Mouse (Mus musculus) c-Kit-negative CD71-positive TER-119-positive erythroid progenitor cells, embryonic 14.5 days (primary cell): ENCODE measurements around the gene Gm11084.
A peak's percentile ranks its signal among the peaks of the same experiment; 100 is the strongest.
"Not testable (repeated sequence)": the region's sequence is repeated elsewhere in the genome, so short reads cannot be mapped to it uniquely, and the experiment has no call there.

Experiments used
- DNase-seq: peaks from one replicate; pipeline ENCODE4 v3.0.0-alpha.2; 2013; ENCODE audit warnings: low read depth, low spot score

Gene Gm11084

GRCm38 (mm10) chr2:72995346-72996097 lies 9.0 kb upstream of the Gm11084 start:
- DNase-seq, result no peak

DNA sequence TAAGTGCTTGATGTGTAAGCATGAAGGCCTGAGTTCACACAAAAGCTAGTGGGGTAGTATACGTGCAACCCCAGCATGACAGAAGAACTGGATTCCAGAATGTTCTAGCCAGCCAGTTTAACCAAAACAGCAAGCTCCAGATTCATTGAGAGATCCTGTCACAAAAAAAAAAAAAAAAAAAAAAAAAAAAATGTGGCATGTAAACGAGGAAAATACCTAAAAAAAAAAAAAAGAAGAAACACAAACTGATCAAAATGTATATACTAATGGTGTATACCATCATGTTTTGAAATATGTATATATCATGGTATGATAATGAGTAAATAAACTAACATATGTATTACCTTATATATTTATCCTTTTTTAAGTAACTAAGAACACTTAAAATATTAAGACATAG lies 7.6 kb upstream of the Gm11084 start:
- no peak for DNase-seq

DNA sequence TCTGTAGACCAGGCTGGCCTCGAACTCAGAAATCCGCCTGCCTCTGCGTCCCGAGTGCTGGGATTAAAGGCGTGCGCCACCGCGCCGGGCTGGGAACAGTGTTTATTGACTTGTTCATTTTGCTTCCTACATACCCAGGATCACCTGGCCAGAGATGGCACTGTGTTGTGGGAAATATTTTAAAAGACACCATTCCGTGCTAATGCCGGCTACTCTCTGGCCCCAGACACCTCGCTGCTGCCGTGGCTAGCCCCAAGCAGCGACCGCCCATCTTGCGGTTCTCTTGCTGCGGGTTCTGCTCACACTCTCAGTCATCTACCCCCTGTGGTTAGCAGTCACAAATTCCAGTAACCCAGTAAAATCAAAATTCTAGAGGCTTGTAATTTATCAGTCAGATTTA lies 6.0 kb upstream of the Gm11084 start:
- DNase-seq, result no peak

DNA sequence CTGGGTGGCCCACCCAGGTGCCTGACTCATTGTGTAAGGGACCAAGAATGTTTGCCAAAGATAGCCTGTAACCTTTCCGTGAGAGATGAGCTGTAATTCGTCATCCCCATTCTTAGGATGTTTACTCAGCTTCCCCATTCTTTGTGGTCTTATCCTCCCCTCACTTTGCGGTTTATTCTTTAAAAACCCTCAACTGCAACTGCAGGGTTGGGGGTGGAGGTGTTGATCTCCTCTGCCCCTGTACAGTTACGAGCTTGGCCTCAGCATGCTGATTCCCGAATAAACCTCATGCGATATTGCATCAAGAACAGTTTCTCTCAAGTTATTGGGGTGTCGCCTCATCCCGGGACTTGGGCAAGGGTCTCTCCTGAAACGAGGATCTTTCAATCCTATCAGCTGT lies 2.4 kb upstream of the Gm11084 start:
- DNase-seq, result not testable (repeated sequence)

- no peak for DNase-seq
Measured at GRCm38 (mm10) chr2:72985516-72985915, 1.0 kb downstream of the Gm11084 start.

DNA sequence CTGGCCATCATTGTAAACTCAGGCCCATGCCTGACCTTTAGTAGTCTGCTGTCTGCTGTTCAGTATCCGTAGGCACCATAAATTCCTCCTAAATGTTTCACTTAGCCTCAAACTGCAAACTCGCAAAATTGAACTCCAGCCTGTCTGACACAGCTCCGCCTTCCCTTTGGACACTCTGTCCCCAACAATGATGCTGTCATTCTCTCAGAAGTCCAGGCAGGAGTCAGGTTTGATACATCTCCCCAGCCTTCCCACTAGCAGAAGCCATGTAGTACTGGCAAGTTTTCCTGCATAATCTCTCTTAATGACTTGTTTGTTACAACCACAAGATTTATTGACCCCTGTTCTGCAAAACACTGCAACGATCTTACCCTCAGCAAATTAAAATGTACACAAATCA lies 1.7 kb downstream of the Gm11084 start:
- DNase-seq, result no peak

GRCm38 (mm10) chr2:72983211-72983610 lies 3.3 kb downstream of the Gm11084 start:
- no peak for DNase-seq

- DNase-seq, result no peak
Measured at GRCm38 (mm10) chr2:72982110-72982785, 4.3 kb downstream of the Gm11084 start.

GRCm38 (mm10) chr2:72981441-72982109 lies 4.9 kb downstream of the Gm11084 start:
- DNase-seq, result no peak

DNA sequence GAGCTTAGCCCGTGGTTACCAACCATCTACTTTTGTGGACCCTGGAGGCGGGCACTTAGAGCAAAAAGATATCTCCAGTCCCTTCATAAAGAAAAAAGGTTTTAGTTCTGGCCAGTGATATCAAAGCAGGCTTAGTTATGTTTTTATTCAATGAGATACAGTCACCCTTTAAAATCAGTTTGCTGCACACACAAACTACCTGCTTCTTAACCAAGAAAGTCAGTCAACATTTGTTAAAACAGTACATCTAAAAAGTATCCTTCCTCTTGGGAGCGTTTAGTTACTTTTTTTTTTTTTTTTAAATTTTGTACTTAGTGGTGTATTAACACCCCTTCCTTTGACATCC lies 5.5 kb downstream of the Gm11084 start:
- DNase-seq, result no peak

DNA sequence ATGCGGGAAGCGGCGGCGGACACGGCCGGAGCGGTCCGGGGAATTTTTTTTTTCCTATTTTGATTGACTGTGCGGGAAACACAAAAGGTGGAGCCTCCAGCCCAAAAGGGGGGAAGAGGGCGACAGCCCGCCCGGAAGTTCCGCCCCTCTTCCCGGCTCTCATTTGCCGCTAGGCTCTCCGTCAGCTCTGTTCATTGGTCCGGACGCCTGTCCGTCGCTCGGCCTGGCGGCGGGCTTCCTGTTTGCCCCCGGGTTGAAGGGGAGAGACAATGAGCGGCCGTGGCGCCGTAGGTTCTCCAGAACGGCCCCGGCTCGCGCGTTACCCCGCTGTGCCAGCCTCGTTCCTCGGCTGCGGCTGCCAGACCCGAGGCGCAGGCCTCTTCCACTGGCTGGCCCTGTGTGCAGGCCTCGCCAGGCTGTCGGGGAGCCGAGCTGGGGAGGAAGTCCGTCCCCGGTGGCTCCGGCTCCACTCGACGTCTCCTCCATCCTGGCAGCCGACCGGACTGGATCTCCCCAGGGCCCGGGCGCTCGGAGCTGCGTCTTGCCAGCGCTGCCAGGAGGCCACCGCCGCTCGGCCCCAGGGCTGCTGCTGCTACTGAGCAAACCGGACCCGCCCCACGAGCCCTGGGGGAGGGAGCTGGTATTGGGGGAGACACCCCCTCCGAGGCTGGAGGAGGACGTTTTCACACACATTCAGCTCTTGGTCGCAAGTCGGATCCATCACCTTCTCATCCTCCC lies 6.0 kb downstream of the Gm11084 start, which contains the start of gene Sp3:
Gene Sp3 (minus strand): TSS at position 110 of the 738 bp plus-strand sequence.
- peak; percentile 93 for DNase-seq

DNA sequence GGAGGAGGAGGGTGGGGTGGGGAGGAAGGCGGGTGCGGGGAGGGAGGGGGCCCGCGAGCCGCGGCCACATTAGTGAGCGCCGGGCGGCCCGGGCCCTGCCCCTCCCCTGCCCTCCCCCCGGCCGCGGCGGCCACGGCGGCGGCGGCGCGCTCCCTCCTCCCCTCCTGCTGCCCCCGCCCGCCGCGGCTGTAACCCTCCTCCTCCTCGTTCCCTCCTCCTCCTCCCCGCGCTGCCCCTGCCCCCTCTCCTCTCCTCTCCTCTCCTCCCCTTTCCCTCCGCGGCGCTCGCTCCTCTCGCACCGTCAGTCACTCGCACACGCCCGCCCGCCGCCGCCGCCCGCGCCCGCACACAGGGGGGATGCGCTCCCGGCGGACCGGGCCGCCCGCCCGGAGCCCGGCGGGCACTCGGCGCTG lies 6.9 kb downstream of the Gm11084 start:
- DNase-seq, result peak; percentile 56

- peak; percentile 78 for DNase-seq
Measured at GRCm38 (mm10) chr2:72978901-72979658, 7.4 kb downstream of the Gm11084 start.

DNA sequence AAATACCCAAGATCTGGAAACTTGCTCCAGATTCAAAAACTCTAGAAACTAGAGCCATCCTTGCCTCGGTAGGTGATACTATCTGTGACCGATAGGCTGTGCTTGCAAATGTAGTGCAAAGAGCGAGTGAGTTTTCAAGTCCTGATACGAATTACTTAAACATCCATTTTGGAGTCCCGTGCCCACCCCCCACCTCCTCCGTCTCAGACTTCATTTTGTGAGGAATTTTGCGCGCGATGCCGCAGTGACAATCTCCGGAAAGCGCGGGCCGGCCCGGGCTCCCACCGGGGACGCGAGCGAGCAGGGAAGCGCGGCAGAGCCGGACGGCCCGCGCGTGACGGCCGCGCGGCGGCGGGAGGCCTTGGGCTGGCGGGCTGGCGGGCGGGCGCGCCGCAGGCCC lies 8.0 kb downstream of the Gm11084 start:
- DNase-seq, result peak; percentile 46

DNA sequence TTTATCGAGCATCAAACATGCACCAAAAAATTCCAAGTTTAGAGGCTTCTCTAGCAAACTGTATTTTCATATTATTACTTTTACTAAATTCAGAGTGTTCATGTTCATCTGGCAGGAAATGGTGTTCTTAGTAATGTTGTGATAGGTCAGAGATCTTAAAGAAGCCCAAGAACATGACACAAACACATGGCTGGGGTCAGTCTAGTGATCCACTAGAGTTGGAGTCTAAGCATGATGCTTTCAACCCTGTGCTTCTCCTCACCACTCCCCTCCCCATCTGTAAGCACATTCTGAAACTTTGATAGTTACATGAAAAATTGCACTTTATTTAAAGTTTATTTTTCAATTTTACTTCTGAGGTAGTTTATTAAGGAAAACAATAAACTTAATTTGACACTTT lies 9.2 kb downstream of the Gm11084 start:
- DNase-seq, result no peak

- no peak for DNase-seq
Measured at GRCm38 (mm10) chr2:72976036-72976435, 10.5 kb downstream of the Gm11084 start.

DNA sequence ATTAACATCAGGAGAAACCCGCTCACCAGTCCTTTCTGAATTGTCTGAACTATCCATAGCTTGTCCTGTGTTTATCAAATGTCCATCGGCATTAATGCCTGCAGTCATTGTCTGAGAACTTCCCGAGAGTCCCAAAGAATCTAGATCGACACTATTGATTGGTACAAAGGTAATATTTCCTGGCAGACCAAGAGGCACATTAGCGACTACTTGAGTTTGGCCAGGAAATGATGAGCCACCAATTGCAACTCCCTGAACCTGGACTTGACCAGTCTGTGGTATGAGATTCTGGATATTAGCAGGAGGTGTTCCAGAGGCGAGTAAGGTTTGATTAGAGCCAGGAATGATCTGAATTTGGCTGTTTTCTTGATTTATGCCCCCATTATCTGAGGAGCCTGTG lies 15.7 kb downstream of the Gm11084 start:
- no peak for DNase-seq

- no peak for DNase-seq
Measured at GRCm38 (mm10) chr2:72970302-72970701, 16.2 kb downstream of the Gm11084 start.

GRCm38 (mm10) chr2:72968536-72968935 lies 18.0 kb downstream of the Gm11084 start:
- no peak for DNase-seq

DNA sequence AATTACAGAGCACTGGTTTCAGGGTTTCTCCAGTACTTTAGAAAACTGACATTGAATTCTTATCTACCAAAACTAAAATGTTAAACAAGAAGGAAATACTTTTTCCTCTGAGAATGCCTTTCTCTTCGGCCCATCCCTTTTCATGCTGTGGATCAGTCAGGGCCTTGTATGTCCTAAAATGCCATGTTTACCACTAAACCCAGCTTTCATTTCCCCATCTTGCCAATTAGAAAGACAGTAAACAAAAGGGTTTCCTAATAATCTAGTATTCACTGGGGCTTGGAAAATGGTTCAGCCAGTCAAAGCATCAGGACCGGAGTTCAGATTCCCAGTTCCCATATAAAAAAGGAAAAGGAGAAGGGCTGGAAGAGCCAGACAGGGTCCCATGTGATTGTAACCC lies 21.1 kb downstream of the Gm11084 start:
- DNase-seq, result no peak

DNA sequence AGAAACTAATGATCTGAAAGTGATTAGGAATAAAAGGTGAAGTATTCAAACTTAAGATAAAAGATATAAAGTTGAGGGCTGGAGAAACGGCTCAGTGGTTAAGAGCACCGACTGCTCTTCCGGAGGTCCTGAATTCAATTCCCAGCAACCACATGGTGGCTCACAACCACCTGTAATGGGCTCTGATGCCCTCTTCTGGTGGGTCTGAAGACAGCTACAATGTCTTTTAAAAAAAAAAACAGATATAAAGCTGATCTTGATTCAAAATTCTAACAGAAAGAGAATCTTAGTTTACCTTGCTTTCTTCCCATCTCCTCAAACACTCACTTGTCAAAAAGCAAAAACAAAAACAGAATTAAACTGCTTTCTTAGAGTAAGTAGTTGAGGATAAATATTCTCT lies 30.1 kb downstream of the Gm11084 start:
- DNase-seq, result no peak
